ENCODE assay signal across 15 mouse cellular contexts in genomic region chr1:63266716-63267115, GRCm38 (mm10). TPM values are rescaled to one million over a fixed set of nuclear protein-coding genes. Genes with fewer than 3 reads are reported as not detected.
"Had no signal": no experiment of that assay in that cellular context is flagged by ENCODE, and none has a peak within 500 bp of the region (broad histone marks: within the 10 kb centered on the region; RNA-seq: fewer than 3 reads in every experiment).

No protein-coding gene starts in this region.

- H3K4me3 ChIP-seq: layer of hippocampus, adult 2 months; liver, embryonic 15.5 days had no signal

- H3K4me1 ChIP-seq: liver, embryonic 15.5 days had no signal

- H3K9ac ChIP-seq: liver, embryonic 15.5 days had no signal

- H3K9me3 ChIP-seq: liver, embryonic 15.5 days had no signal

- H3K36me3 ChIP-seq: liver, embryonic 15.5 days had no signal

- H3K4me2 ChIP-seq: liver, embryonic 11.5 days; liver, embryonic 15.5 days had no signal

- H3K27ac ChIP-seq: layer of hippocampus, adult 2 months; liver, embryonic 15.5 days had no signal

- DNase-seq: kidney, adult 11 months; kidney, adult 9 months; kidney, postnatal 10 days; lung, adult 2 months; lung, postnatal 36 days; right cerebral cortex, postnatal 4 days; spleen, adult 18-20 months; thymus, adult 18-20 months; thymus, postnatal 14 days had no signal

- ATAC-seq: lung, postnatal 0 days had no signal

RNA-seq across cellular contexts. Expression of gene Zdbf2, which starts 6.3 kb away (rescaled TPM):
- total RNA-seq: megakaryocyte progenitor cell, adult 5-6 weeks; monocyte, adult 5-6 weeks had no signal

RNA-seq across cellular contexts. Expression of gene Gpr1, which starts 52.4 kb away (rescaled TPM):
- total RNA-seq: megakaryocyte progenitor cell, adult 5-6 weeks; monocyte, adult 5-6 weeks had no signal
